Mouse (Mus musculus) heart, embryonic 11.5 days (tissue): ENCODE results near the gene Zbtb22. TPM values are rescaled to one million over a fixed set of nuclear protein-coding genes. Genes with fewer than 3 reads are reported as not detected.
"Not testable (repeated sequence)": the region's sequence is repeated elsewhere in the genome, so short reads cannot be mapped to it uniquely, and the experiment has no call there.

Experiments used
- ATAC-seq: fragments of 200-750 bp; cut with Nextera tagmentation; replicated peaks from 2 replicates; pipeline ENCODE4 v1.8.0; 2017; ENCODE audit warnings: moderate library complexity; ENCODE audit not compliant: insufficient number of reproducible peaks, low FRiP score, low TSS enrichment
- H3K27ac ChIP-seq: fragments of 300-500 bp; sonication (generic); 2 replicates; pipeline ENCODE4 v1.5.1; 2014; ENCODE audit warnings: mild to moderate bottlenecking, low read depth, low read length
- H3K27me3 ChIP-seq: fragments of 300-500 bp; sonication (generic); 2 replicates; pipeline ENCODE4 v1.6.1; 2014; ENCODE audit warnings: mild to moderate bottlenecking, low read length, mixed read lengths; ENCODE audit not compliant: control insufficient read depth, insufficient read depth
- H3K36me3 ChIP-seq: fragments of 300-500 bp; sonication (generic); 2 replicates; pipeline ENCODE4 v1.6.1; 2014; ENCODE audit warnings: mild to moderate bottlenecking, low read length, moderate library complexity, mixed read lengths; ENCODE audit not compliant: control insufficient read depth, insufficient read depth
- H3K4me1 ChIP-seq: fragments of 300-500 bp; sonication (generic); 2 replicates; pipeline ENCODE4 v1.6.1; 2014; ENCODE audit warnings: low read length; ENCODE audit not compliant: control insufficient read depth, insufficient read depth
- H3K4me2 ChIP-seq: fragments of 300-500 bp; sonication (generic); 2 replicates; pipeline ENCODE4 v1.6.1; 2014; ENCODE audit warnings: mild to moderate bottlenecking, moderate library complexity
- H3K4me3 ChIP-seq: fragments of 300-500 bp; sonication (generic); 2 replicates; pipeline ENCODE4 v1.5.1; 2014; ENCODE audit warnings: low read depth, low read length
- H3K9ac ChIP-seq: fragments of 300-500 bp; sonication (generic); 2 replicates; pipeline ENCODE4 v1.6.1; 2014; ENCODE audit warnings: mild to moderate bottlenecking, low read depth, low read length, moderate library complexity
- H3K9me3 ChIP-seq: fragments of 300-500 bp; sonication (generic); replicated peaks from 2 replicates; pipeline ENCODE4 v1.6.1; 2016; ENCODE audit warnings: low read length; ENCODE audit not compliant: control insufficient read depth
- WGBS: fragments of 180-500 bp; shearing (Covaris S2); extraction: QIAGEN DNeasy Blood & Tissue Kit; methylation state at CpG from one replicate; pipeline ENCODE4 v1.1.7; 2014; ENCODE audit not compliant: insufficient replicate concordance; 5-methylcytosine and 5-hydroxymethylcytosine counted together
- polyA plus RNA-seq: library from polyadenylated mRNA; unstranded; fragments of >200 nt; fragmentation: Nextera tagmentation; extraction: Ambion mirVana; gene quantifications from 2 replicates; pipeline ENCODE4 v1.2.1, GENCODE M21; 2014

Zbtb22 gene
- polyA plus RNA-seq, 1 experiment from 2014 or later, result 7.8 TPM

DNA sequence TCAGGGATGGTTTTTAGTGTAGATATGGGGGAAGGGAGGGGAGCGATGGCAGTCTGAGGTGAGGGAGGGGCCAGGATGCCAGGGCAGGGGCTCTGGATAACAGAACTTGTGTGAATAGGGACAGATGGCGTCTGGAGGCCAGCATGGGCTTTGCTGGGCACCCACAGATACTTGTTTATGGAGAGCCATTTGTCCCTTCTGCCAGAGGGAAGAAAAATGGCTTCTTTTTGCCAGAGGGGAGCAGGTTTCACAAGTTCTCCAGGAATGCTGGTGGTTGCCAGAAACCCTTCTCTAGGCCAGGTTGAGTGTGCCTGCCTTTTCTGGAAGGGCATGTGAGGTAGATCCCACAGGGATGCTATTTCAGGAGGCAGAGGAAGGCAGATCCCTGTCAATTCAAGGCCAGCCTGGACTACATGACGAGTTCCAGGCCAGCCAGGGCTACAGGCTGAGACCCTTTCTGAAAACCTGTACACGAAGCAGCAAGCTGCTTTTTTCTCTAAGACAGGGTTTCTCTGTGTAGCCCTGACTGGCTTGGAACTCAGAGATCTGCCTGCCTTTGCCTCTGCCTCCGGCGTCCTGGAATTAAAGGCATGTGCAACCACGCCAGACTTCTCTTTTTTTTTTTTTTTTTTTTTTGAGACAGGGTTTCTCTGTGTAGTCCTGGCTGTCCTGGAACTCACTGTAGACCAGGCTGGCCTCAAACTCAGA, 15.3 kb upstream of the Zbtb22 start:
- 53% methylated on average over 7 of the region's 7 CpGs for WGBS
- H3K27me3 ChIP-seq, result no peaks in the 10 kb centered on the region
- no peak overlapping the region for H3K9ac ChIP-seq
- ATAC-seq, result no peak
- H3K27ac ChIP-seq, result no peak overlapping the region
- H3K4me3 ChIP-seq, result no peak overlapping the region
- no peak overlapping the region for H3K4me2 ChIP-seq
- H3K9me3 ChIP-seq, result no peaks in the 10 kb centered on the region
- H3K36me3 ChIP-seq, result no peaks in the 10 kb centered on the region
- H3K4me1 ChIP-seq, result peaks cover 3% of the 10 kb centered on the region; the same call in 1 of the 2 replicates

DNA sequence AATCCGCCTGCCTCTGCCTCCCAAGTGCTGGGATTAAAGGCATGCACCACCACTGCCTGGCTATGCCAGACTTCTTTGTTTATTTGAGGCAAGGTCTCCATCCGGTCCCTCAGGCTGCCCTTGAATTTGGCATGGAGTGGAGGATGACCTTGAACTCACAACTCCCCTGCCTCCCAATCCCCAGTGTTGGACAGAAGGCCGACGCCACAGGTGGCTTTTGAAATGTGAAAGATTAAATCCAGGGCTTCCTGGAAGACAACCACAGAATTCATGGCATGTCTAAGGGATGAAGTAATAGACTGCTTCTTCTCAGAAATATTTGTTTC, 14.8 kb upstream of the Zbtb22 start:
- Histone ChIP-seq H3K4me3 (no peak overlapping the region), H3K4me1 (peaks cover 3% of the 10 kb centered on the region; the same call in 1 of the 2 replicates), H3K27ac (no peak overlapping the region), H3K4me2 (no peak overlapping the region), H3K9me3 (no peaks in the 10 kb centered on the region), H3K27me3 (no peaks in the 10 kb centered on the region), H3K36me3 (no peaks in the 10 kb centered on the region), H3K9ac (no peak overlapping the region)
- no peak for ATAC-seq
- WGBS, result 78% methylated on average over 4 of the region's 4 CpGs

DNA sequence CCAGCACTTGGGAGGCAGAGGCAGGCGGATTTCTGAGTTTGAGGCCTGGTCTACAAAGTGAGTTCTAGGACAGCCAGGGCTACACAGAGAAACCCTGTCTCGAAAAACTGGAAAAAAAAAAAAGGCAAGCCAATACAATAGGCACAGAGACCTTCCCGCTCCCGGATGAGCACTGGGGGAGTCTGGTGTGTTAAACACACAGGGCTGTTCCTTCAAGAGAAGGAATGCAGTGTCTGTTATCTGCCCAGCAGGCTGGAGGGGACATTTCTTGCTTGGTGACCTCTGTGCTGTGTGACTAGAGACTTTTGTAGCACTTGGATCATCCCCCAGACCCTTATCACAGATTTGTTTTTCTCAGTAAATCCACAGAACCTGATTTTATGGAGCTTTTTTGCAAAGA, 14.1 kb upstream of the Zbtb22 start:
- ATAC-seq, result no peak
- Histone ChIP-seq H3K9ac (no peak overlapping the region), H3K4me1 (peaks cover 3% of the 10 kb centered on the region; the same call in 1 of the 2 replicates), H3K4me2 (no peak overlapping the region), H3K36me3 (no peaks in the 10 kb centered on the region), H3K9me3 (no peaks in the 10 kb centered on the region), H3K27me3 (no peaks in the 10 kb centered on the region), H3K27ac (no peak overlapping the region), H3K4me3 (no peak overlapping the region)
- 47% methylated on average over 4 of the region's 4 CpGs for WGBS

DNA sequence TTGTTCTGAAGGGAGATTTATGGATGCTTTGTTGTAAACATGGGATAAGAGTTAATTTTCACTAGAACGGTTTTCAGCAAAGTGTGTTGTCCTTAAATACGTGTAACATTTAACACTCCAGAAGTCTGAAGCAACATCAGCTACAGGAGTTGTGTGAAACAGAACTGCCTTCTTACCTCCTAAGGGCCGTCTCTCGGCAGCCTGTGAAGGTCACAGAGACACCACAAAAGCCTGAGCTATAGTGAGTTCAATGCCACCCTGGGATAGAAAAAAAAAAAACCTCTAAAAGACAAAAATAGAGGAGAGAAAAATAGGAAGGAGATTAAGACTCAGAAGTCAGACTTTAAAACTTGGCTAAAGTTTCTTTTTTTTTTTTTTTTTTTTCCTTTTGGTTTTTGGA, 13.6 kb upstream of the Zbtb22 start:
- H3K27me3 ChIP-seq, result no peaks in the 10 kb centered on the region
- H3K9ac ChIP-seq, result no peak overlapping the region
- WGBS, result 70% methylated on average over 4 of the region's 4 CpGs
- H3K27ac ChIP-seq, result no peak overlapping the region; the same call in 1 of the 2 replicates
- H3K36me3 ChIP-seq, result no peaks in the 10 kb centered on the region
- no peak overlapping the region for H3K4me2 ChIP-seq
- H3K4me3 ChIP-seq, result no peak overlapping the region
- peaks cover 3% of the 10 kb centered on the region; the same call in 1 of the 2 replicates for H3K4me1 ChIP-seq
- H3K9me3 ChIP-seq, result no peaks in the 10 kb centered on the region
- ATAC-seq, result no peak

DNA sequence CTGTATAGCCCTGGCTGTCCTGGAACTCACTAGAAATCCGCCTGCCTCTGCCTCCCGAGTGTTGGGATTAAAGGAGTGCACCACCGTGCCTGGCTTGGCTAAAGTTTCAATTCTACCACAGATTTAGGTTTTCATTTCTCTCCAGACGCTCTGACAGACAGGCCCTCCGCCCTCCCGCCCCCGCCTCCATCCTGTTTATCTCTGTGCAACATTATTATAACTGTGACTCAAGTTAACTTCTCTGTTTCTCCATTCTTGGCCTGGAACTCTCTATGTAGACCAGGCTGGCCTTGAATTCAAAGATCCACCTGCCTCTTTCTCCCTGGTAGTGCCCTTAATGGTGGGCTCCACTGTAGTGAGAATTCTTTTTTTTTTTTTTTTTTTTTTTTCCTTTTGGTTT, 13.2 kb upstream of the Zbtb22 start:
- WGBS, result 81% methylated on average over 7 of the region's 7 CpGs
- ATAC-seq, result no peak
- H3K4me3 ChIP-seq, result no peak overlapping the region
- no peak overlapping the region for H3K27ac ChIP-seq
- H3K9me3 ChIP-seq, result no peaks in the 10 kb centered on the region
- no peak overlapping the region for H3K4me2 ChIP-seq
- H3K4me1 ChIP-seq, result peaks cover 3% of the 10 kb centered on the region; the same call in 1 of the 2 replicates
- no peaks in the 10 kb centered on the region for H3K27me3 ChIP-seq
- H3K9ac ChIP-seq, result no peak overlapping the region
- no peaks in the 10 kb centered on the region for H3K36me3 ChIP-seq

DNA sequence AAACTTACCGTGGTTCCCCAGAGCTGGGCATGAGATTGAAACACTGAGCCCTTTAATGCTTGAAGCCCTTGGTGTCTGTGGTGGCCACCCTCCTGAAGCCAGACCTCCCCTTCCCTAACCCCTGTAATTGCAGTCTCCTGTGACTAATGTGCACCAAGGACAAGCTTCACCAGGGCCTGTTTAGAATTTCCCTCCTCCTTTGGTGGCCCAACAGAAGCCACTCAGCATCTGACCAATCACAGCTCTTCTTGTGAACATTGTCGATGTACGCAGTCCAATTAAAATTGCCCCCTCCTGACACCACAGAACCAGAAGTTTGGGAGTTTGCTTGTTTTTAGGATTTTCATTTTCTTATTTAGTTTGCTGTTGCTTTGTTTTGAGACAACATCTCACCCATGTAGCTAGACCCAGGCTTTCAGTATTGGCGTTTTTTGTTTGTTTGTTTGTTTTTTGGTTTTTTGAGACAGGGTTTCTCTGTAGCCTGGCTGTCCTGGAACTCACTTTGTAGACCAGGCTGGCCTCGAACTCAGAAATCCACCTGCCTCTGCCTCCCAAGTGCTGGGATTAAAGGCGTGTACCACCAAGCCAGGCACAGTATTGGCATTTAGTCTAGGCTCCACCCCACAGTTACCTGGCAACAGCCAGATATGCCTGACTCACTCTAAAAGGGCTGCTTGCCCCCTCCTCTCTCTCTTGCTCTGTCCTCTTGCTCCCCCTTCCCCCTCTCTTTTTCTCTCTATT, 11.6 kb upstream of the Zbtb22 start:
- H3K4me3 ChIP-seq, H3K27me3 ChIP-seq, ATAC-seq, H3K36me3 ChIP-seq, H3K4me2 ChIP-seq, H3K9ac ChIP-seq, H3K27ac ChIP-seq, H3K9me3 ChIP-seq, H3K4me1 ChIP-seq: not testable (repeated sequence)
- WGBS, result 68% methylated on average over 6 of the region's 6 CpGs

DNA sequence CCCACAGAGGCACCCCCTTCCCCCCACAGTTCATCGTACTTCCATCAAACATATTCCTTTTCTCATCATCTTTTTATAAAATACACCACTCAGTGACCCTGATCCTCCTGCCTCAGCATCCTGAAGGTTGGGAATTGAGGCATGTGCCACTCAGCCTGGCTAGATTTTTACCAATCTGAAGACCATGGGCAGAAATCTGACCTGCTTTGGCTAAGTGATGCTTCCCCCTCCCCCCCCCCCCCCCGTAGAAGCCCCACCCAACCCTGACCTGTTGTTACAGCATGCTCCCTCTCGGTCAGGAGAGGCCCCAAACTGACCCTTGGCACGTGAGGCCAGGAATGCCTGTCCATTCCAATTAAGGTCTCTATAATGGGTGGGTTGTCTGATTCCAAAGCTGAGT, 10.9 kb upstream of the Zbtb22 start, which contains the start of gene Platr17:
Gene Platr17 (plus strand): TSS at position 301 of the 400 bp plus-strand sequence.
- H3K27me3 ChIP-seq, H3K4me1 ChIP-seq, H3K36me3 ChIP-seq, H3K9me3 ChIP-seq, ATAC-seq, H3K4me2 ChIP-seq, H3K27ac ChIP-seq, H3K9ac ChIP-seq, H3K4me3 ChIP-seq: not testable (repeated sequence)
- WGBS, result 59% methylated on average over 2 of the region's 4 CpGs

DNA sequence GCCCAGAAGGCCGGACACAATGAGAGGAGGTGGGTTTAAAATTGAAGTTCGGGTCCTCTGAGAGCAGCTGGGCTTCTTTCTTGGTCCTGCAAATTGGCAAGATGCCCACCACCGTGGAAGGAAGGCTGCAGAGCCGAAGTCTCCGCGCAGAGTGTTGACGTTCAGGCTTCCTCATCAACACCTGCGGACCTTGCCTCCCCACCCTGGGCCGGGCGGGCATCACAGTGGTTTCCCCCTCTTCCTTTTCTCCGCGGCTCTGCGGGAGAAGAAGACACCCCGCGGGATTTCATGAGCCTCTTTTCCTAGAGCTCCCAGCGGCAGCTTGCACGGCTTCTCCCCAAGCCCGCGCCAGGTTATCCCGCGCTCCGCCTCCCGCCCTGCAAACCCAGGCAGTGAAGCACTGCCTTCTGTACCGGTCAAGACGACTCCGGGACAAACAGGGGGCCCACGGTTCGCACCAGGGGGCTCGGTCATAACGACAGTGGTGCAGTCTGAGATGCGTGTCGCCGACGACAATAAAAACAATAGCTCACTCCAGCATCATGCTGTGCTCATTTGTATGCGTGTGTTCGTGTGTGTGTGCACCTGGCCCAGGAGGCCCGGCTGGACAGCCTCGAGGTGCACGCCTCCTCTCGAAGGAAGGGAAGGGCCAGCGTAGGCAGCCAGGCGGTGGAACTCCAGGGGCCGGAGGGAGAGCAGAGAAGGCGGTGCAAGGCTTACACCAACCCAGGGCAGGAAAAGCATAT, 7.2 kb upstream of the Zbtb22 start:
- H3K27me3 ChIP-seq, result no peaks in the 10 kb centered on the region
- H3K9me3 ChIP-seq, result no peaks in the 10 kb centered on the region
- H3K27ac ChIP-seq, result peak overlapping the region; percentile 84
- H3K36me3 ChIP-seq, result peaks cover 21% of the 10 kb centered on the region
- peaks cover 10% of the 10 kb centered on the region for H3K4me1 ChIP-seq
- ATAC-seq, result peak; percentile 64
- peak overlapping the region; percentile 83 for H3K9ac ChIP-seq
- H3K4me3 ChIP-seq, result peak overlapping the region; percentile 78
- under 1% methylated on average over 44 of the region's 44 CpGs for WGBS
- H3K4me2 ChIP-seq, result peak overlapping the region; percentile 99
